Mouse (Mus musculus): Measurements from ENCODE around the gene Cdyl2.

The Cdyl2 gene

DNA sequence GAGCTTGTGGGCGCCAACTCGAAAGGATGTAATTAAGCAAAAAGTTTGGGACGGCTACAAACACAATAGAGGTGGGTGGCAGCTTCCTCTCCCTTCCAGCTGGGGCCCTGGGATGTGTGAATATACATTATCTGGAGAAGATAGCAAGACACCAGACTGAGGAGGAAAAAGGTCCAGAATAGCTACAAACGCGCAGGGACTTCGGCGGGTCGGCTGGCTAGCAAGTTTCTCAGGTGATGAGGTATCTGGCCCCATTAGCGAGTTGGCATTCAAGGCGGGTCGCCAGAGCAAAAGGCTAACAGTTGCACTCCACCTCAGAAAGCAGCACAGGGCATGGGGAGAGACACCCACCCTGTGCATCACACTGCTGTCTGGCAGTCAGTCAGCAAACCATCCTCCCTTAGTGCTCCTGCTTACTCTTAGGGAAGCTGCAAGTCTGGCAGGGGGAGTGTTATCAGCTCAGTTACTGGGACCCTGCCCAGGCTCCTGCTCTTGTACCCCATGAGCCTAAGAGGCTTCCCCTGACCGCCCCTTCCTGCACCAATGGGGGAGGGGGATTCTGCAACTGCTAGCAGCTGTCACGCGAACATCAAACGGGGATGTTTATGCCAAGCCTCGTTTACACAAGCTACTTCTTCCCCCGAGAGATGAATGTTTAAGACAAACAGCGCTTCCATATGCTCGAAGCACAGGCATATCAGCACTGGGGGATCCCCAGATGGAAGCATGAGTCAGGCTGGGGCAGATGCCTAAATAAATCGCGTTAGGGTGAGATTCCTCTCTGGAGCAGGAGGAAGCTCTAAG lies 111.4 kb downstream of the Cdyl2 start:
- no peak for DNase-seq (ENCODE audit: low read depth)

DNA sequence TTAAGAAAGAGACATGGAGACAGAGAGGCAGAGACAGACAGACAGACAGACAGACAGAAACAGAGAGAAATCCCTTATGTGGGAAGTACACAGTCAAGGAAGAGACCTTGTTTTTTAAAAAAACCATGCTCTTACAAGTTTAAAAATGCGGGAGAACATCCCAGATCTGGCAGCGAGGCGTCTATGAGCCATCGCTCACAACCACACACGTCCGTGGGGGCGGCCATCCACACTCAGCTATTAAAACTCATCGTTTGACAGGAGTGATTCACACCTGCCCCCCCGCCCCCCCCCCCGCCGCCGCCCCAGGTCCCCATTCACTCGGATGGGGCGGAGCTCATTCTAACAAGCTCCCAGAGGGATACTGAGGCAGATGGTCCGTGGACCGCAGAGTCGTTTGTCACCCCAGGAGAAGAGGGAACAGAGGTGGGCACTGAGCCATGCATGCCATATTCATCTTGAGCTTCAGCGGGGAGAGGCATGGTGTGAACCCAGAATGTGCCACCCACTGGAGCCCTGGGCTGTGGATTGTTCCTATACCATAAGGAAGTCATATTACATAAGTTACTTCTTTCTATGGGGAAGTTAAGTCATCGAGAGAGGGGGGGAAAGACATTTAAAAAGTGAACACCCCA lies 113.0 kb downstream of the Cdyl2 start:
- DNase-seq (ENCODE audit: low read depth) = no peak

- no peak for DNase-seq (ENCODE audit: low read depth)
Observed at GRCm38 (mm10) chr8:116619221-116619620, 113.6 kb downstream of the Cdyl2 start.

DNA sequence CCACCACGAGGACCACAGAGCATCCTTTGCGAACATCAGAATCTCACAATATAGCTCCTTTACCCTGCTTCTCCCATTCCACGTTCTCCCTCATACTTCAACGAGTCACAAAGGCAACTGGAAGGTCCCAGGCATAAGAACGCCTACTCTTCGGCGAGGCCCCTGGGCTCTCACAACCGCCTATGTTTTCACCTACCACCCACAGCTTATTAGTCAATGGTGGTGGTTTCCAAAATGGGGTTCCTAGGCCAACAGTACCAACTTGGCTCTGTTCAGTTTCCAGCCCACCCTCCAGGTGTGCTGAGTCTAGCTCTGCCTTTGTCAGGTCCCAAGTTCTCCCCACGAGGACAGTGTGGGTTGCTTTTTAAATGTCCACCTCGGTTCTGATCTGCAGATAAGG lies 114.0 kb downstream of the Cdyl2 start:
- DNase-seq (ENCODE audit: low read depth) = no peak

DNA sequence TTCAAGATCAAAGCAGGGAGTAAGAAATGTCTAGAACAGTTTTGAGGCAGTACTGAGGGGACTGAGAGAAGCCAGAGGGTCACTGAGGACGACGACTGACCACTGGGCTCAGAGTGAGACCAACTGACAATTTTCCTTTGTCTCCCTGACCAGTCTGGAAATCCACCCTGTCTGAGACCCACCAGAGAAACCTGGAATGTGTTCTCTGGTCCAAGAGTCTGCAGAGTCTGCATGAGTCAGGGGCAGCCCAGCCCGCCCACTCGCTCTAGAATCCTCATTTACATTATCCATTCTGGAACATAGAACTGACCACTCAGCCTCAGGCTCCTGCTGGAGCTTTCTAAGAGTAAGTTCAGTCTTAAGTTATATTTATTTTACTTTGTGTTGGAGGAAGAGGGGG lies 114.9 kb downstream of the Cdyl2 start:
- DNase-seq (ENCODE audit: low read depth) = no peak

- no peak for DNase-seq (ENCODE audit: low read depth)
Observed at GRCm38 (mm10) chr8:116616369-116616768, 116.4 kb downstream of the Cdyl2 start.

- no peak for DNase-seq (ENCODE audit: low read depth)
Observed at GRCm38 (mm10) chr8:116614901-116615300, 117.9 kb downstream of the Cdyl2 start.

DNA sequence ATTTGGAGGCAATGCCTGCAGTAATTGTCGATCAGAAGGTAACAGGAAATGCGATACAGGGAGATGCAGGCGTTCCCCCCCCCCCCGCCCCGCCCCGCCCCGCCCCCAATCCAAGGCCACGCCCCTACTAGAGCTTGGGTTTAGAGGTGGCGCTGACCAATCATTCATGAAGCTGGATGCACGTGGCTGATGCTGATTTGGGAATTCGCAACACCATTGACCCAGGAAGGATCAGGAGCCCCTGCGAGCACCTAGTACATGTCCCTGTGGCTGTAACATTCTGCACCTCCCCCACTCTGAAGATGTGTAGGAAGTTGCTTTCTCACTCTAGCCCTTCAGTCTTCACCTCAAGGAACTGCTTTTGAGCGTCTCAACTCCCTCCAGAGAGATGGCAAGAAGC lies 126.6 kb downstream of the Cdyl2 start:
- DNase-seq (ENCODE audit: low read depth) = no peak

DNA sequence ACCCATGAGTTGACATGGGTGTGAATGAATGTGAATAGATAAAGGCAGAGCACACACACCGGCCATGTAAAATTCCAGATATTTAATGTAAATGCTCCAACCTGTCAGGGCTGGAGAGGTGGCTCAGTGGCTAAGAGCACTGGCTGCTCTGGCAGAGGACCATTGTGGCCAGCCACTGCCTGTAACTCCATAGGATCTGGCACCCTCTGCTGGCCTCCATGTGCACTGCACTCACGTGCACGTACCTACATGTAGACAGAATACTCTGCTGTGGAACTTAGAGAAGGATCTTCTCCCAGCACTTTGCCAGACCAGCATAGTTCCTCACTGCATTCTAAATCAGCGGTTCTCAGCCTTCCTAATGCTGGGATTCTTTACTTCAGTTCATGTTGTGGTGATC lies 130.0 kb downstream of the Cdyl2 start:
- DNase-seq (ENCODE audit: low read depth) = no peak

- DNase-seq (ENCODE audit: low read depth) = no peak
Observed at GRCm38 (mm10) chr8:116599728-116600127, 133.1 kb downstream of the Cdyl2 start.

- no peak for DNase-seq (ENCODE audit: low read depth)
Observed at GRCm38 (mm10) chr8:116591226-116591625, 141.6 kb downstream of the Cdyl2 start.

- DNase-seq (ENCODE audit: low read depth) = no peak
Observed at GRCm38 (mm10) chr8:116590546-116590945, 142.2 kb downstream of the Cdyl2 start.

GRCm38 (mm10) chr8:116590106-116590505 lies 142.7 kb downstream of the Cdyl2 start:
- no peak for DNase-seq (ENCODE audit: low read depth)

DNA sequence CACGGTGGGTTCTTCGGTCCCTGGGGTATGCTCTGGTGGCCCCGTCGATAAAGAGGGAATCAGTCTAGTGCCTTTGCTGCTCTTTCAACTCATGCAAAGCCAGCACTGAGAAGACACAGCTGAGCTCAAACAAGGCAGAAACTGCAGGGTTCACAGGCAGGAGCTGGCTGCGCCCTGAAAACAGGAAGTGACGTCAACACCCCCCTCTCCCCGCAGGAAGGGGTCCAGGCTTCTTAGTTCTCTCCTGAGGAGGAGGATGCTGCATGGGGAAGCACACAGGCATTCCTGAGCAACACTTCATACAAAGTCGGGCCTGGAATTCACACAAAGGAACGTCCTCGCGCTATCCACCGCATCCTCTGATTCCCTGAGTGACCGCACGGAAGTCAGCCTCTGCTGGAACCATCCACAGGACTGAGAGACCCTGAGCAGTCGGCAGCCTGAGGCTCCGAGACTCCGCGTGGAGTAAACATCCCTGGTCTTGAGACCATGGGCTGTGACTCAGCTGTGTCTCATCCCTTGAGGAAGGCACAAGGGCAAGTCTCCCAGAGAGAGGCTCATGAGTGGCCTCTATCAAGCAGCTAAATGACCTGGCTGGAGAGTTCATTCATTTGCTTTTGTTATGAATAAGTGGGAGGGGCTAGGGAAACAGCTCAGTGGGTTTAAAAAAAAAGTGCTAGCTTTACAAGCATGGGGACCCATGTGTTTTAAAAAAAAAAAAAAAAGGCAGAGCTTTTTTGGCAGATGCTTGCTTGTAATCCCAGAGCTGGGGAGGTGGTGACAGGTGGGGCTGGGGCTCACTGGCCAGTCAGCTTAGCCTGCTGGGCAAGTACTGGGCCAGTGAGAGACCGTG lies 144.9 kb downstream of the Cdyl2 start:
- no peak for DNase-seq (ENCODE audit: low read depth)

DNA sequence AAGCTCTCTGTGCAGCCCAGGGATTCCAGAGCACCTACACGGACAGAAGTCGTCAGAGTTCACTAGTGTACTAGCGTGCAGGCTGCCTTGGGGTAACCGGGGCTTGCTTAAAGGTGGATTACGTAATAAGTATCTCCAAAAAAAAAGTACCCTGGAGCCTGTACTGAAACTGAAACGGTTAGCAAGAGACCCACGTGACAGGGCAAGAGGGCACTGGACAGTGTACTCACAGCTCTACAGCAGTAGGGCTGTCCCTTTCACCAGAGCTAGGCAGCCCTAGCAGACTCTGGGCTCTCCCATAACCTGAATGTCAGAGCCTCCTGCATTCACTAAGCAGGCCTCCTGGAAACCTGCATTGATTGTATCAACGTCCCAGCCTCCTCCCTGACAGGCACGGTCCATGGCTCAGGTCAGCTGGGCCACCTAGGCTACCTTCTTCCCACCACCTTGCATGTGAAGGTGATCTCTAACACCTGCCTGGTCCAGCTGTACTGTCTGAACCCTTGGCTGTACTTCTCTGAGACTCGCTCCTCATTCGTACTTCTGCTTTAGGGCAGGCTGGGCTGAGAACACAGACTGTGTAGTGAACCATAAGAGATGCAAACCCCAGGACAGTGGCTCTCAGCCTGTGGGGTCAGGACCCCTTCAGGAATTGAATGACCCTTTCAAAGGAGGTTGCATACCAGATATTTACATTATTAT lies 151.3 kb downstream of the Cdyl2 start:
- DNase-seq (ENCODE audit: low read depth) = no peak

- DNase-seq (ENCODE audit: low read depth) = no peak
Observed at GRCm38 (mm10) chr8:116576732-116577131, 156.1 kb downstream of the Cdyl2 start.

GRCm38 (mm10) chr8:116573085-116573484 lies 159.7 kb downstream of the Cdyl2 start:
- DNase-seq (ENCODE audit: low read depth) = no peak

- DNase-seq (ENCODE audit: low read depth) = no peak
Observed at GRCm38 (mm10) chr8:116552778-116553177, 180.0 kb downstream of the Cdyl2 start.

DNA sequence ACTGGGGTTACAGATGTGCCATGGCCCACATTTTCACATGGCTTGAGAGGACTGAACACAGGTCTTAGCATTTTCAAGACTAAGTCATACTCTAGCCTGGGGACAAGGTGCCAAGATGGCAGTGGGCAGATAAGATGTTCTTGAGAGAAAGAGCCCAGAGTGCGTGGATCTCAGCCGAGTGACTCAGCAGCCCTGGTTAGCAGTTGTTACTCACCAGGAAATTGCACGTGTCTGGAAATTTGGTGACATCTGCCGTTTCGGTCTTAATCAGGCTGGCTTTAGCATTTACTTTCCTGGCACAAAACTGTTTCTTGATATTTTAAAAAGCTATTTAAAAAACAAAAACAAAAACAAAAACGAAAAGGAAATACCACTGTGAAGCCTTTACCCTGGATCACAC lies 180.5 kb downstream of the Cdyl2 start:
- peak; percentile 37 for DNase-seq (ENCODE audit: low read depth)

- DNase-seq (ENCODE audit: low read depth) = no peak
Observed at GRCm38 (mm10) chr8:116543366-116543765, 189.4 kb downstream of the Cdyl2 start.

DNA sequence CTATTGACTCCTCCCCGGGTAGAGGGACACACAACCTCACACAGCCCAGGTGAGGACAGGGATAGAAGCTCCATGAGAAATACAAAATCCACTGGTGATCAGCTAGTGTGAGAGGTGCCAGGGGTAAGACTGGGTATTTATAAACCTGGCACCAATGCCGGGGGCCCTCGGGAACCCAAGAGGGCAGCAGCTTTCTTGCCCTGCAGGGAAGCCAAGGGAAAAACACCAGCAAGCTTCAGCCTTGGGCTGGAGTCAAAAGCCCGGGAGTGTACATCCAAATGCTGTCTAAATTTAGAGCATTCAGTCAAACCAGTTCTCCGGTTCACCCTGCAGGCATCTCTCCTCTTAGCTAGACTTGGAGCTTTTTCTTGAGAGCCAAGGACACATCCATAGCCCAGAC lies 189.9 kb downstream of the Cdyl2 start:
- DNase-seq (ENCODE audit: low read depth) = no peak

DNA sequence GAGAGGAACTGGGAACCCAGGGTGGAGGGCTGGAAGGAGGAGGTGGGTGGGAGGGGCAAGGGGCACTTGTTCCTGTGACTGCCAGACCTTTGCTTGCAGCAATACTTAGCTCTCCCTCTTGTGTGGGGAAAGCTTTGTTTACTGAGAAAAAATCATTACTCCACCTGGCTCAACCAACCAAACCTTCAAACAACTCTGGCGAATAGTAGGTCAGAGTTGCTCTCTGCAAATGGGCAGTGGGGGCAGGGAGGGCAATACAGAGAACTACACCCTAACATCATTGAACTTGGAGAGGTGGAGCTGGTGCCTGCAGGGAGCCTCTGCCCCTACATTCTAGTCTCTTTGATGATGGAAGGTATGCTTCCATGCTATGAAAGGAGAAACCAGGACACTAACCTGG lies 192.7 kb downstream of the Cdyl2 start:
- DNase-seq (ENCODE audit: low read depth) = no peak

Measured in 416B (cell line).